Mouse (Mus musculus) lung, postnatal 0 days (tissue): ENCODE data around the gene Taf6. TPM values are rescaled to one million over a fixed set of nuclear protein-coding genes. Genes with fewer than 3 reads are reported as not detected.

Source experiments
- ATAC-seq: fragments of 200-750 bp; cut with Nextera tagmentation; 2 replicates; pipeline ENCODE4 v1.8.0; 2017; ENCODE audit warnings: moderate library complexity
- DNase-seq: peaks from one replicate; pipeline ENCODE4 v3.0.0-alpha.2; 2016; ENCODE audit warnings: low spot score
- H3K27ac ChIP-seq: fragments of 300-500 bp; sonication (generic); 2 replicates; pipeline ENCODE4 v1.5.1; 2014; ENCODE audit warnings: antibody characterized with exemption, mild to moderate bottlenecking, low read length, mixed read lengths
- H3K27me3 ChIP-seq: fragments of 300-500 bp; sonication (generic); replicated peaks from 2 replicates; pipeline ENCODE4 v1.6.1; 2014; ENCODE audit warnings: low read length, mixed read lengths; ENCODE audit not compliant: insufficient read depth
- H3K36me3 ChIP-seq: fragments of 300-500 bp; sonication (generic); 2 replicates; pipeline ENCODE4 v1.6.1; 2014; ENCODE audit warnings: low read length, mixed read lengths; ENCODE audit not compliant: insufficient read depth
- H3K4me1 ChIP-seq: fragments of 300-500 bp; sonication (generic); 2 replicates; pipeline ENCODE4 v1.6.1; 2014; ENCODE audit warnings: antibody characterized with exemption, low read depth, low read length, mixed read lengths; ENCODE audit not compliant: insufficient read depth
- H3K4me2 ChIP-seq: fragments of 300-500 bp; sonication (generic); replicated peaks from 2 replicates; pipeline ENCODE4 v1.6.1; 2014; ENCODE audit warnings: low read depth, mild to moderate bottlenecking, low read length, moderate library complexity, mixed read lengths
- H3K4me3 ChIP-seq: fragments of 300-500 bp; sonication (generic); 2 replicates; pipeline ENCODE4 v1.5.1; 2014; ENCODE audit warnings: low read depth, low read length
- H3K9ac ChIP-seq: fragments of 300-500 bp; sonication (generic); replicated peaks from 2 replicates; pipeline ENCODE4 v1.6.1; 2014; ENCODE audit warnings: low read depth, mild to moderate bottlenecking
- H3K9me3 ChIP-seq: fragments of 300-500 bp; sonication (generic); 2 replicates; pipeline ENCODE4 v1.6.1; 2016; ENCODE audit warnings: low read length, mixed read lengths
- CTCF ChIP-seq: IDR thresholded peaks from 2 replicates; pipeline ENCODE4 v1.5.1; 2016; ENCODE audit warnings: antibody characterized with exemption, mild to moderate bottlenecking
- EP300 ChIP-seq: IDR thresholded peaks from 2 replicates; pipeline ENCODE4 v1.6.1; 2016; ENCODE audit warnings: antibody characterized with exemption, mild to moderate bottlenecking, control low read depth
- WGBS: fragments of 180-500 bp; shearing (Covaris S2); extraction: QIAGEN DNeasy Blood & Tissue Kit; methylation state at CpG from one replicate; pipeline ENCODE4 v1.1.7; 2014; 5-methylcytosine and 5-hydroxymethylcytosine counted together
- polyA plus RNA-seq: library from polyadenylated mRNA; unstranded; fragments of >200 nt; fragmentation: Nextera tagmentation; extraction: Ambion mirVana; gene quantifications from 2 replicates; pipeline ENCODE4 v1.2.1, GENCODE M21; 2015

Gene Taf6
- polyA plus RNA-seq, 1 experiment from 2014 or later, result 37.5 TPM

DNA sequence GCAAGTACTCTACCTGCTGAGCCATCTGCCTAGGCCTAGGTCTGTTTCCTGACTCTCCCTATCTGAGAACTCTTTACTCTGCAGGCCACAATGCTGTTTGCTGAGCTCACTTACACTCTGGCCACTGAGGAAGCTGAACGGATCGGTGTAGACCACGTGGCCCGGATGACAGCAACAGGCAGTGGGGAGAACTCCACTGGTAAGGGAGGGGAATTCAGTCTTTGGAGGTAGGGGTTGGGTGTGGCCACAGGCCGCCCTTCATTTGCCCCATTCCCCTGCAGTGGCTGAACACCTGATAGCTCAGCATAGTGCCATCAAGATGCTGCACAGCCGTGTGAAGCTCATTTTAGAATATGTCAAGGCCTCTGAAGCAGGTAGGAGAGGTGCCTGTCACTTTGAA is 24.2 kb downstream of the Taf6 start:
- 59% methylated on average over 6 of the region's 6 CpGs for WGBS
- H3K36me3 ChIP-seq, result peaks cover 39% of the 10 kb centered on the region
- H3K4me1 ChIP-seq, result peaks cover 4% of the 10 kb centered on the region; the same call in 1 of the 2 replicates
- H3K4me3 ChIP-seq, result no peak overlapping the region
- H3K4me2 ChIP-seq, result no peak overlapping the region
- TF ChIP-seq CTCF (no peak), EP300 (no peak)
- H3K27ac ChIP-seq, result no peak overlapping the region
- no peaks in the 10 kb centered on the region for H3K27me3 ChIP-seq
- DNase-seq (no peak), ATAC-seq (no peak)
- H3K9me3 ChIP-seq, result no peaks in the 10 kb centered on the region
- H3K9ac ChIP-seq, result no peak overlapping the region

DNA sequence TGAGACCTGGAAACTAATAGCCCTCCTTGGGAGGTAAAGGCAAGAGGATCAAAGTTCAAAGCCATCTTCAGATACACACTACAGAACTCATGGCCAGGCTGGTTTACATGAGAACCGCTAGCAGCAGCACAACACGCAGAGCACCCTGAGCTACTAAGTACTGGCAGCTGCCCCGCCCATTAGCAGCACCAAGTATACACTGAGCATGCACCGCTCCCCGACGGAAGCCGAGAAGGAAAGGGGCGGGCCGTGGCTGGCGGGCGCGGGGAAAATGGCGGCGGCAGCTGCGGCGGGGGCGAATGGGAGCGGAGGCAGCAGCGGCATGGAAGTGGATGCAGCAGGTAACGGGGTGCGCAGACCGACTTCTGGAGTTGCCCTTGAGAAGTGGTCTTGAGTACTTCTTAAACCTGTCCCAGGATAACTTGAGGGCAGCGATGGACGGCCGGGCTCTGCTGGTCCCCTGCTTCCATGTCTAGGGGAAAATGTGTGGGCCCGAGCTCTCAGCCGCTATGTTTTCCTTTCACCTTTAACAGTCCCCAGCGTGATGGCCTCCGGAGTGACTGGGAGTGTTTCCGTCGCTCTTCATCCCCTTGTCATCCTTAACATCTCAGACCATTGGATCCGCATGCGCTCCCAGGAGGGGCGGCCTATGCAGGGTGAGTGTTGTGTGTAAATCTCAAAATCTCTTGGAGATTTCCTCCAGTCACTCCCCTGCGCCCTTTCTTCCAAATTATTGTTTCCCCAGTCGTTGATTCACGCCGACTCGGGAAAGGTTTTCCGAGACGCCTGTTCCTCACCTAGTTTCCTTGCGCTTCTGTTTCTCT is 26.2 kb downstream of the Taf6 start, which contains the start of gene Cops6:
Gene Cops6, plus strand, starts transcription at position 230 of the 824 bp plus-strand sequence.
- no peaks in the 10 kb centered on the region for H3K27me3 ChIP-seq
- peaks cover 22% of the 10 kb centered on the region for H3K36me3 ChIP-seq
- WGBS, result 2% methylated on average over 42 of the region's 42 CpGs
- H3K9ac ChIP-seq, result peak within 1 kb of the TSS; percentile 76
- ATAC-seq (peak; percentile 99), DNase-seq (peak; percentile 98)
- peak within 1 kb of the TSS; percentile 67 for H3K4me3 ChIP-seq
- no peaks in the 10 kb centered on the region for H3K9me3 ChIP-seq
- H3K4me2 ChIP-seq, result peak within 1 kb of the TSS; percentile 76
- TF ChIP-seq CTCF (peak; percentile 24; the same call in 1 of the 2 replicates), EP300 (no peak)
- H3K27ac ChIP-seq, result peak within 1 kb of the TSS; percentile 62
- peaks cover 4% of the 10 kb centered on the region; the same call in 1 of the 2 replicates for H3K4me1 ChIP-seq

DNA sequence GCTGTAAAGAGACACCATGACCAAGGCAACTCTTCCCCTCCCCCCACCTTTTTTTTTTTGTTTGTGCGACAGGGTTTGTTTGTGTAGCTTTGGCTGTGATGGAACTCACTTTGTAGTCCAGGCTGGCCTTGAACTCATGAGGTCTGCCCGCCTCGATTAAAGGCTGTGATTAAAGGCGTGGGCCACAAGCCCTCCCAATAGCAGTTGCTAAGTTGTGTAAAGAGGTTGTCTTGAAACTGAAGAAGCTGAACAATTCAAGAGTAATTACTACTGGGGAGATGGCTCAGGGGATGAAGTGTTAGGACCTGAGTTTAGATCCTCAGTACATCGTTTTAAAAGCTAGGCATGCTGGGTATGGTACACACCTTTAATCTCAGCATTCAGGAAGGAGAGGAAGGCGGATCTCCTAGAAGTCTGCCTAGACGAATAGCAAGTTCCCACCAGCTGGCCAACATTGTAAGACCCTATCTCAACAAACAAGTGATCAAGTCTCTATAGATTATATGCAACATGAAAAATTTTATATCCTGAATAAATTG is 27.0 kb downstream of the Taf6 start:
- H3K4me1 ChIP-seq, result peaks cover 4% of the 10 kb centered on the region; the same call in 1 of the 2 replicates
- no peak for ATAC-seq
- WGBS, result 63% methylated on average over 7 of the region's 7 CpGs
- peaks cover 17% of the 10 kb centered on the region; the same call in 1 of the 2 replicates for H3K36me3 ChIP-seq
- H3K9ac ChIP-seq, result no peak overlapping the region
- H3K27me3 ChIP-seq, result no peaks in the 10 kb centered on the region
- H3K9me3 ChIP-seq, result no peaks in the 10 kb centered on the region
- H3K4me3 ChIP-seq, result peak overlapping the region; percentile 67; the same call in 1 of the 2 replicates
- H3K4me2 ChIP-seq, result peak overlapping the region; percentile 76
- H3K27ac ChIP-seq, result peak overlapping the region; percentile 62; the same call in 1 of the 2 replicates
- TF ChIP-seq EP300 (no peak), CTCF (no peak)
- no peak for DNase-seq

DNA sequence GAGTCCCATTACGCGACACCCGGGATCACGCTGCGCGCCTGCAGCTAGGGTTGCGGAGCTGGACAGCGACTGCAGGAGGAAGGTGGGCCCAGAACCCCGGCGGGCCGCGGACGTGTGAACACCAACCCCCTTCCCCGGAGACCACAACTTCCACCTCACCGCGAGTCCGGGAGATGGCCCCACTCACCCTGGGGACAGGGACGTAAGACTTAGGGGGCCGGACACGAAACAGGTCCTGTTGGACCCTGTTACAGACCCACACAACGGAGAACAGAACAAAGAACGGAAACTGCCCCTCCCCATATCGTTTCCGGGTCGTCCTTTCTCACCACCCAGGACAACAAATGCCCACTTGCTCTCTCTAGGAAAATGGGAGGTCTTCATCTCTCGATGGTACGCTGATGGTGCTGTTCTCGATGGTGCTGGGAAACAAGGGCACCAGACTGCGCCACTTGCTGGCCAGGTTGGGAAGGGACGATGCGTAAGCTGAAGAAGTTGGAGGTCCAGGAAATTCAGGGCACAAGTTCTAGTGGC is 31.7 kb downstream of the Taf6 start, which contains the start of gene Zfp113:
Gene Zfp113, minus strand, starts transcription at position 302 of the 534 bp plus-strand sequence.
- Histone ChIP-seq H3K9me3 (no peaks in the 10 kb centered on the region), H3K27me3 (no peaks in the 10 kb centered on the region), H3K36me3 (peaks cover 15% of the 10 kb centered on the region), H3K9ac (peak within 1 kb of the TSS; percentile 85), H3K27ac (peak within 1 kb of the TSS; percentile 94), H3K4me1 (no peaks in the 10 kb centered on the region; the same call in 1 of the 2 replicates), H3K4me3 (peak within 1 kb of the TSS; percentile 71), H3K4me2 (peak within 1 kb of the TSS; percentile 63)
- DNase-seq (peak; percentile 98), ATAC-seq (peak; percentile 99)
- TF ChIP-seq EP300, result peak; percentile 80
- peak; percentile 95 for TF ChIP-seq CTCF
- 0% methylated on average over 31 of the region's 31 CpGs for WGBS

DNA sequence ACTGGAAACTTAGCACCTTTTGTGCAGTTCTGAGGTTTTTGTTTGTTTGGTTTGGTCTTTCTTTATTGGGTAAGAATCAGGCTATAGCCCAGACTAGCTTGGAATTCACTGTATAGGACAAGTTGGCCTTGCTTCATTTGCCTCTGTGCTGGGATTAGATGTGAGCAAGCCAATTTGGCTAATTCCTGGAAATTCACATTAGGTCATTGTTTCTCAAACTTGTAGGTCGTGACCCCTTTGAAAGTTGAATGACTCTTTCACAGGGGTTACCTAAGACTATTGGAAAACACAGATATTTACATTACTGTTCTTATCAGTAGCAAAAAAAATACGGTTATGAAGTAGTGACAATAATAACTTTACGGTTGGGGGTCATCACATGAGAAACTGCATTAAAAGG is 32.9 kb downstream of the Taf6 start:
- Histone ChIP-seq H3K36me3 (peaks cover 18% of the 10 kb centered on the region), H3K27ac (no peak overlapping the region), H3K9me3 (no peaks in the 10 kb centered on the region), H3K4me1 (no peaks in the 10 kb centered on the region), H3K9ac (peak overlapping the region; percentile 85; the same call in 1 of the 2 replicates), H3K27me3 (no peaks in the 10 kb centered on the region), H3K4me3 (no peak overlapping the region), H3K4me2 (peak overlapping the region; percentile 63; the same call in 1 of the 2 replicates)
- DNase-seq (no peak), ATAC-seq (no peak)
- 50% methylated on average over 3 of the region's 3 CpGs for WGBS
- TF ChIP-seq EP300, result no peak
- no peak for TF ChIP-seq CTCF

DNA sequence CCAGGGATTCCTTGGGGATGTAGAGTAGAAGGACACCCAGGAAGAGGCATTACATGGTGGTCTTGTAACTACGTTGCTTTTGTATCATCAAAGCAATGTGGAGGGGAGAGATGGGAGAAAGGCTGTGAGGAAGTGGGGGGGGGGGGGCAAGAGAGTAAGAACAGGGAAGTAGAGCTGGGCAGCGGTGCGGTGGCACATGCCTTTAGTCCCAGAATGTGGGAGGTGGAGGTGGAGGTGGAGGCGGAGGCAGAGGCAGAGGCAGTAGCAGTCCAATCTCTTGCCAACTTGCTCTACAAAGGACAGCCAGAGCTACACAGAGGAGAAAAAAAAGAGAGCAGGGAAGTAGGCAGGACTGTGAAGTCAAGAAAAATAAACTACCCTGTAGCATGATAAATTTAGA is 48.7 kb downstream of the Taf6 start:
- ATAC-seq, result no peak

More for the DNA sequence above, 48.7 kb downstream of the Taf6 start:
- Histone ChIP-seq H3K9ac (no peak overlapping the region), H3K4me3 (no peak overlapping the region), H3K27me3 (no peaks in the 10 kb centered on the region), H3K9me3 (no peaks in the 10 kb centered on the region), H3K4me1 (no peaks in the 10 kb centered on the region), H3K36me3 (peaks cover 17% of the 10 kb centered on the region), H3K4me2 (no peak overlapping the region), H3K27ac (no peak overlapping the region)
- WGBS, result 57% methylated on average over 4 of the region's 4 CpGs
- DNase-seq, result no peak
- TF ChIP-seq EP300 (no peak), CTCF (no peak)
